Mouse (Mus musculus) layer of hippocampus, postnatal 36 days (tissue): ENCODE data around the gene Atp2a2. TPM values are rescaled to one million over a fixed set of nuclear protein-coding genes. Genes with fewer than 3 reads are reported as not detected.

Experiments used
- DNase-seq, 2 experiments: peaks; one replicate each; pipeline ENCODE4 v3.0.0; 2022
- total RNA-seq, 2 experiments: library from RNA; stranded (reverse); gene quantifications; 2 replicates each; pipeline ENCODE4 v1.2.3; 2021

The Atp2a2 gene
- total RNA-seq, 2 experiments from 2014 or later, result 639 to 686 TPM

DNA sequence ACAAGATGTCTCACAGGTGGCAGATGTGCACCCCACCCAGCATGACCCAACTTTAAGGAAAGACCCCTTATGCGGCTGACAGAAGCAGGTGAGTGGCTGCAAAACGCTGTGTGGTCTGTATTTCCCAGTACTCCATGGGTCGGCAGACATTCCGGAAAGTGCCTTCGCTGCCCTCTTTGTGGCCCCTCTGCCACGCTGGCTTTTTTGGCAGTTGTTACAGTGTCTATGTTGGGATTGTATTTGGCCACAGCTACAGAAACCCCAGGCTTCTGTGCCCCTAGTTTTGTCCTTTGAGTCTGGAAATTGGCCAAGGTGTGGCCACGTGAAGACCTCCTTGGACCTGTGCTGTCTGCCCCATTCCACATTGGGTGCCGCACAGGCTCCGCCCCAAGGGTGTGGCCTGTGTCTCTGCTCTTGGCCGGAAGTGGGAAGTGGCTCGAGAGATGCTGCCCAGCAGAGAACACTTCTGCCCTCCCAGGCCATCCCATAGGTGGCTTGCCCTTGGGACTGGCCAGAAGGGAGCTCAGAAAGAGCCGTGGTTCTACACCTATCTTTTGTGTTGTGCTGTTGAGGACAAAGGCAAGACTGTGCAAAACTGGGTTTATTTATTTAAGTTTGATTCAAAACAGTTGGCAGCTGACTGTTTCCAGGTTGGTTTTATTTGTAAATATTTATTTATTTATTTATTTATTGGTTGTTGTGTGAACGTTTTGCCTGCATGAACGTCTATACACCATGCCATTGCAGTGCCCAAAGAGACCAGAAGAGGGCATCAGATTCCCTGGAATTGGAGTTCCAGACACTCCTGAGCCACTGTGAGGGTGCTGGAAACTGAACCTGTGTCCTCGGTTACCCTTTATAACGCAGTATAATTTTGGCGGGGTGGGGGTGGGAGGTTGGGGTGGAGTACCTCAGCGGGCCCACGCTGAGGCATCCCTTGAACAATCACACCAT, 92.1 kb downstream of the Atp2a2 start:
- DNase-seq, result no peak

DNA sequence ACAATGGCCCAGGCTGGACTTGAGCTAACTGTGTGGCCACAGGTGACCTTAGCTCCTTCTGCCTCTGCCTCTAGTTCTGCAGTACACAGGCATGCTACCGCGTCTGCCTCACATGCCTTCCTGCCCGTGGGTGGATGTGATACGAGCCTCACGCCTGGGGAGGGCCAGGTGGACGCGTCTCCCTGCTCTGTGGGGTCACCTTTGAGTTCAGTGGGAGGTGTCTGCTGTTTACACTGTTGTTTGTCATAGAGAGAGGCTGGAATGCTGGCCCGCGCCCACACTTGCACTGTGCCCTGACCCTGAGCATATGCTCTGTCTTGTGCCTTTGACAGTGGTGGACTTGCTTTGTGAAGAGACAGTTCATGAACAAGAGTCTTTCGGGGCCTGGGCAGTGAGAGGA, 96.5 kb downstream of the Atp2a2 start:
- DNase-seq, result no peak

Other genes with a start within 250 kb of the Atp2a2 start
- gene Tctn1, start 237.8 kb downstream of the Atp2a2 start, total RNA-seq, result 10 to 100 TPM; 11.5 to 14.5 TPM
- gene Pptc7, start 217.9 kb downstream of the Atp2a2 start, total RNA-seq, result 10 to 100 TPM; 41.1 to 43.6 TPM
- 1 to 10 TPM; 4.5 to 4.9 TPM for gene Rad9b, start 148.0 kb downstream of the Atp2a2 start, total RNA-seq
- 100 to 1,000 TPM; 173 to 175 TPM for gene Vps29, start 147.9 kb downstream of the Atp2a2 start, total RNA-seq
- gene Gpn3, start 130.3 kb downstream of the Atp2a2 start, total RNA-seq, result 10 to 100 TPM; 29.7 to 31.4 TPM
- gene Fam216a, start 129.9 kb downstream of the Atp2a2 start, total RNA-seq, result 10 to 100 TPM; 76.0 to 81.9 TPM
- 100 to 1,000 TPM; 260 to 262 TPM for gene Arpc3, start 110.3 kb downstream of the Atp2a2 start, total RNA-seq
- 10 to 100 TPM; 28.6 to 30.5 TPM for gene Anapc7, start 80.5 kb downstream of the Atp2a2 start, total RNA-seq
- gene Ift81, start 112.3 kb upstream of the Atp2a2 start, total RNA-seq, result 10 to 100 TPM; 37.1 to 40.5 TPM
- gene P2rx7, start 141.7 kb upstream of the Atp2a2 start, total RNA-seq, result 1 to 10 TPM; 7.4 to 7.7 TPM
- gene P2rx4, start 205.3 kb upstream of the Atp2a2 start, total RNA-seq, result 10 to 100 TPM; 12.9 to 13.1 TPM